Mouse (Mus musculus) spleen, postnatal 36 days (tissue): ENCODE results near the gene Negr1.

ENCODE experiments used
- DNase-seq, 2 experiments: peaks; one replicate each; pipeline ENCODE4 v3.0.0; 2022; ENCODE audit warnings: low spot score in 2 of 2, mixed read lengths in 1 of 2

Negr1 gene

DNA sequence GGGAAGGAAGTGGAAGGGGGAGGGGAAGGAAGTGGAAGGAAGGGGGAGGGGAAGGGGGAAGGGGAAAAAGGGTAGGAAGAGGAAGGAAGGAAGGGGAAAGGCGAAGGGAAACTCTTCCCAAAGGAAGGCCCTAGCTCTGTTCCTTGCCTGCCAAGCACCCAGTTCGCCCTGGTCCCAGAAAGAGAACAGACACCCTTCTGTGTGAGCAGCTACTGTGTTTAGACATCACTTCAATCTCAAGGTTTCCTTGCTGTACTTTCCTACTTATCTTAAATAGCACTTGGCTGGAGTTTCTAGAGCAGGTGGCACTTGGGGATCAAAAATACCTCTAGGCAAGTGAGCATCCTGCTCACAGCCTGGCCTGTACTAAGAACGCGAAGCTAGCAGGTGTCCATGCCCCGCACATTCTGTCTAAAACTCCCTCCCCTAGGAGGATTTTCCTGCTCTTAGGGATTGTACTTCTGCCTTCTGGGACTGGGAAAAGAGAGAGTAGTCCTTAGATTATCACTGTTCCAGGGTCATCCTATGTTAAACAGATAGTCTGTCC lies 128.5 kb downstream of the Negr1 start:
- DNase-seq = no peak

DNA sequence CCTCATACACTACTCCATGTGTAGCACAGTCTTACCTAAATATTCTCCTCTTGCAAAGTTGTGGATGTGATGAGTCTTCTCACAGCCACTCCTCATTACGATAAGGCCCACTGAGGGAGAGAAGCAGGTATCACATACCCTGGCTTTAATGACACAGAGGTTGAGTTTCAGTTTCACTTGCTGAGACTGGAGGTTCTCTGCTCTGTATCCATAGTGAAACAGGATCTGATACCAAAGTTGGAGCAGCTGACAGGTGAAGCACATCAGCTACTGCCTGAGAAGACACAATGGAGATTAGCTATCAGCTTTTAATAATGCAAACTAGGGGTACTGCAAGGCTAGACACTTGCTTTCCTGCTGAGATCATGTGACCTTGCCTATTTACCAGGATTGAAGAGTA lies 137.1 kb downstream of the Negr1 start:
- DNase-seq = no peak

DNA sequence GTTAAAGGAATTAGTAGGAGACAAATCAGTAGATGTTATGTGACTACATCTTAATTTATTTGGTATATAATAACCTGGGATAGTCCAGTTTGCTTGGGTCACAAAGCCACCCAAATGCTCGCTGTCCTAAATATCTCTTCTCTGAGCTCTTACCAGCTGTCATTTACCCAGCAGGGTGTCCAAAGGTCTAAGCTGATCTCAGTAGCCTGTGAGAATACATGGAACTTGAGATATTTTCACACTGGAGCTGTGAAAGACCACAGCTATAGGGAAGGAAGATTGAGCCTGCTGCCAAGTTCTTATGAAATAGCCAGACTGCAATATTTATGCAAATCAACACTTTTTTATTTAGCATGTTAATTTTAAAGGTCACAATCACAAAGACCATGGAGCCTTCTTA lies 141.6 kb downstream of the Negr1 start:
- DNase-seq = no peak

DNA sequence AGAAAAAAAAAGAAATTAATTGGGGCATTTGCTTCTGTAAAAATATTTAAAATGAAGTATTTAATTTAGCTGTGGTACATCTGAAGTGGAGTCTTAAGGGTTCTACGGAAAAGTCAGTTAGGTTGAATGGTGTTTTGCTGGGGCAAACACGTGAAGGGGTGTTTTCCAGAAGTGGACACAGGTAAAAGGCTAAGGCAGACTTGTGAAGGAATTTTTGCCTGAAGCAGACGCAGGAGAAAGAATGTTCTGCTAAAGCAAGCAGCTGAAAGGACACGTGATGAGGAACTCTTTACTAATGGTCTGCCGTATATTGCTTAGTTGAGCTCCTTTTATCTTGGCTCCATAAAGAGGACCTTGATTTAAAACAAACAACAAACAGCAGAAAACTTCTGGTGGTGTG lies 148.6 kb downstream of the Negr1 start:
- DNase-seq = no peak

GRCm38 (mm10) chr3:156710693-156711092 lies 149.1 kb downstream of the Negr1 start:
- no peak for DNase-seq

DNA sequence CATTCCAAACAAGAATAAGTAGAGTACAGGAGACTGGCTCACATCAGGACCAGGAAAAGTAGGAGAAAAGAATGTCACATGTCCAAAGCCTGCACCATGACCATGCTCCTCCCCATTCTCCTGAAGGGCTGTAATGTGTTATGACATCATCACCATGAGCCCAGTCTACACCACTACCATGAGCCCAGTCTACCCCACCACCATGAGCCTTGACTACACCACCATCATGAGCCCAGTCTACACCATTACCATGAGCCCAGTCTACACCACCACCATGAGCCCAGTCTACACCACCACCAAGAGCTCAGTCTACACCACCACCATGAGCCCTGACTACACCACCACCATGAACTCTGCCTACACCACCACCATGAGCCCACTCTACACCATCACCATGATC lies 174.7 kb downstream of the Negr1 start:
- no peak for DNase-seq

DNA sequence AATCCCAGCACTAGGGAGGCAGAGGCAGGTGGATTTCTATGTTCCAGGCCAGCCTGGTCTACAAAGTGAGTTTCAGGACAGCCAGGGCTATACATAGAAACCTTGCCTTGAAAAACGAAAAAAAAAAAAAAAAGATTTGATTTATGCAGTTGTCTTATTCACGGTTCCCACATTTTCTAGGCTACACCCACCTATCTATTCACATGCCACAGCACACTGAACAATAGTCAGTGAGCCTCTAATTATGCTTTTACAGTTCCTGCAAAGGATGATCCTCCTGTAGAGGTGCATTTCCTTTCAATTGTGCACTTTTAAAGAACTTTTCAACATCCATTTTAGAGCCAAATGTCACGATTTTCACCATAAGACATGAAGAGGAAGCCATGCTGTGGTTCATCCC lies 177.9 kb downstream of the Negr1 start:
- no peak for DNase-seq

DNA sequence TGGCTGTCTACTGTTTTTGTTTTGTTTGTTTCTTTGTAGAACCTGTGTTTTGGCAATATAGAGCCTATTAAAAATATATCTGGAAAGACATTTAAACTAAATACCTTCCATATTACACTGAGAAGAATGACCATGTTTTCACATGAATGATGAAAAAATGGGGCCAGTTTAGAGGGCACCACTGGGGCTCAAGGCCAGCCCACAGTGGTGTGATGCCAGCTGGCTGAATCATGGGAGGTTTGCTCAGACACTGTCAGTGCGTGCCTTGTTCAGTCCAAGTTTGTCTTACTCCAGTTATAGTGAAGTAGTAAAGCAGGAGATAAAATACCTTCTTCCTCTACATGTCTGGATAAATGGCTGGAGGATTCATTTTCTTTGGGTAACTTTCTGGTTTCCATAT lies 181.7 kb downstream of the Negr1 start:
- DNase-seq = no peak

DNA sequence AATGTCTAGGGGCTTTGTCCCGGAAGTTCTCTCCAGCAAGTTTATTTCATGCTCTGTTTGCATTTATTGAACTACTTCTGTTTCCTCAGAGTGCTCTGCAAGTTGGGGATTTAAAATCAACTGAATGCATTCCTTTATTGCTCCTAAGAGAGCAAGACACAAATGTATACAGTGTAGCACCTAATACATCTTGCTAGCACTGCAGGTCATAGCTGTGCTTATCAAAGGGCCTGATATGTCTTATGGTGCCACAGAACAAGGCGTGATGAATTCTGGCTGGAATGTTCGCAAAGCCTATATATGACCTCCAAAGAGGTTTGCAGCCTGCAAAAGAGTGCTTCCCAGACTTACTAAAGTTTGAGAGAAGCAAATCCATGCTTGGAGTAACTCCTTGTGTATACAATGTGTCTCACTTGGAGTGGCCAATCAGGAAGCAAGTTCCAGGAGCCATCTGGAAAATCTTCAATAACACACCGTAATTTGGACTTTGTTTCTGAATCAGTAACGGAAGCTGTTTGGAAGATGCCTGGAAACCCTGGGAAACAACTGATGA lies 183.7 kb downstream of the Negr1 start:
- no peak for DNase-seq

DNA sequence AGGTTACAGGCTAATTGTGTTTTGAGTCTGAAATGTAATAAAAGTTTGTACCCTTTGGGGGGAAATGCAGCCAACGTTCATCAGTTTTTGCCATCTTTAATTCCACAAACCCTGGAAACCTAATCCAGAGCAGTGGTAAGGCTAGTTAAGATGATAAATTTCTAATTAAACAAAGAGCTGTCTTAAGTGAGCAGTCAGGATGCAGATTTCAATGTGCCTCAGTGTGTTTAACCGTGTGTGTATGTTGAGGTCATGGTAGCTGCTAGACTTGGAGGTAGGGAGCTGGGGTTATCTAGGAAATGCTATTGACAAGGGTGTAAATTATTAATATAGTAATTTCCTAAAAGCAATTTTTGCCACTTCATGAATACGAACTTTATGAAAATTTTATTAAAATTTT lies 185.9 kb downstream of the Negr1 start:
- DNase-seq = no peak

DNA sequence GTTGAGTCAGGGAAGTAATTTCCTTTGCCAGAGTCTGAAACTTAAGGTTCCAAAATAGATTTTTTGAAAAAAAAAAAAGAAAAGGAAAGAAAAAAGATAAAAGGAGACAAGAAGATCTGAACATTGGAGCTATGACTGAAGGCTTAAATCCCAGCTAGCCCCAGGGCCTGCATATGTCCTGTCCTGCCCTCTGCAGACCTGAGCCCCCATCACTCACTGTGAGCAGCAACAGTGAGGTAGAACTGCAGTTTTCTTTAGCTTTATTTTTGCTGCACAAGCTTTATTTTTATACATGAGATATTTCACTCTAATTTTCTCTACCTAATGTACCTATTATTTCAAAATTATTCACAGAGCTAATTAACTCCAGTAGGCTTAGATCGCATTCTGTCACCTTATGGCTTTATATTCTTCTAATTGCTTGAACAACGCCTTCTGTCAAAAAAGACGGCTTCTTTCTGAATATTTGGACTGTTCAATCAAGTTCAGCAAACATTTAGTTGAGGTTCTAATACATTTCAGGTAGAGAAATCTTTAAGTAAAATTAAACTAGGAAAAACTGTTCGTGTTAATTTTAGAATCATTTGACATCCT lies 192.3 kb downstream of the Negr1 start:
- DNase-seq = no peak

DNA sequence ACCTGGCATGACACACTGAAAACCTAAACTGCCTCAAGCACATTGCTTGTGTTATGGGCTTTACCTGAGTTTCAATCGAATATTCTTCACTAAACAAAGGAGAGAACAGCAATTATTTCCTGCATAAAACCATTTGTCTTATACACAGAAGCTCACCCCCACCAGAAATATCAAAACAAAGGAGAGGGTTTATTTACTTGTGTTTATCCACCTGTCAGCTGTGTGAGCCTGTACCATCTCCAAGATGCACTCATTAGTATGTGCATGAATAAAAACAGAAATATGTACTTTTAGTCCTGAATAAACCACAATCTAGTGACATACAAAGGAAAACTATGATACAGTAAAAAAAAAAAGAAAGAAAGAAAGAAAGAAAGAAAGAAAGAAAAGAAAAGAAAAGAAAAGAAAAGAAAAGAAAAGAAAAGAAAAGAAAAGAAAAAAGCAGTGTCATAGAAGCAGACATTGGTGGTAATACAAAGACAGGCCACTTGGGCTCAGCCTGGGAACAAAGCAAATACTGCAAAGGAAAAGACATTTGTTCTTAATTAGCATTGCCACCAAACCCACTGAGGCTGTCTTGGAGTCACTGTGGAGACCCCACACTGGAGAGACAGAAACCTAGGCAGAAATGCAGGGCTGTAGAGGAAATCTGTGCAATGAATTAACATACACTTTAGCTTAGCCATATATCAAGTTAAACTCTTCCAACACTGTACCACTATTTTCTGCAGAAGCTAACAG lies 193.4 kb downstream of the Negr1 start:
- no peak for DNase-seq

- no peak for DNase-seq
Measured at GRCm38 (mm10) chr3:156765015-156765414, 203.4 kb downstream of the Negr1 start.

DNA sequence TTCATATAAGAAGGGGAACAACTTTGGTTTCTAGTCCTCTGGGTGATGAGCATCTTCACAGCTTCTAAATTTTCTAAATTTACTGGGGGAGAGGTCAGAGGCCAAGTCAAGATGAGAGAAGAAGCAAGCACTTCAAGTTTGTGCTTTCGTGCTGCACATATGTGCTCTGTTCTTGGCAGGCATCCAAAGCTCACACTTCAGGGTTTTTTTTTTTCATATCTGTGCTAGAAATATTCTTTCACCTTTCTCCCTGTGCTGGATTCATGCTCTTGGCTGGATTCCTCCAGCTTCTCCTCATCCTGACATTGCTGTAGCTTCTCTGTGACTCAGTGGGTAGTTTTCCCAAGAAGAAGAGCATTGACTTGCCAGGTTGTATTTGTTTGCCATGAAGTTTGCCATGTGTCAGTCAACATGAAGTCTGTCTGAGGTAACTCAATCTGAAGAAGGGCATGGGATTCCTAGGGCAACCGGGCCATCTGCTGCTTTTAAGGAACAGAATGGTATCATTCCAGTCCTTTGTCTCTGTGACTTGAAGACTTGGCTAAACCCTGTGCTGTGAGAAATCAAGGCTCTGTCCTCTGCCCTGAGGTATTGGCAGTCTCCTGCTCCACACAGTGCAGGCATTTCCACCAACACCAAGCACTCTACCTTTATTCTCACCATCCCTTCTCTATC lies 204.7 kb downstream of the Negr1 start:
- DNase-seq = no peak

GRCm38 (mm10) chr3:156771626-156772025 lies 210.0 kb downstream of the Negr1 start:
- DNase-seq = no peak

- DNase-seq = no peak
Measured at GRCm38 (mm10) chr3:156772057-156772456, 210.5 kb downstream of the Negr1 start.

DNA sequence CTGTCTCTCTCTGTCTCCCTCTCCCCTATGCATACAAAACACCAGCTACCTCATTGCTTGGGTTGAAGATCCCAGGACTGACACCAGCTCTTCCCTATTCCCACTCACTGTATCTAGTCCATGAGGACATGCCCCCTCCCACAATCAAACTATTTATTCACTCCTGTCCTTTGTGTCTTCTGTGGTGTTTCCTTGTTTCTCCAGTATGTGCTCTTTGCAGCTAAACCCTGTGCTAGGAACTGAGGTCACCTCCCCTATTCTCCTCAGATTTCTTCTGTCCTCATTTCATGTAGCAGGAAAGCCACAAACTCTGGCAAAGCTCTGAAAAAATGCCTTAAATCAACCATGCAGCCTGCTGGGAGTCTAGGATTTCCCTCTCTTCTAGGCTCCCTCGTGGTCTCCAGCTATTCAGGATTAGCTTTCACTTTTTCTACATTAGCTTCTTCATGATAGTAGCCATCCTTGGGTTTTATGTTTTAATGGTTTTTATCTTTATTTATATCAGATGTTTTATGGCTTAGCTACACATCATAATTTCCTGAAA lies 222.8 kb downstream of the Negr1 start:
- DNase-seq = no peak

GRCm38 (mm10) chr3:156786355-156786754 lies 224.8 kb downstream of the Negr1 start:
- no peak for DNase-seq

DNA sequence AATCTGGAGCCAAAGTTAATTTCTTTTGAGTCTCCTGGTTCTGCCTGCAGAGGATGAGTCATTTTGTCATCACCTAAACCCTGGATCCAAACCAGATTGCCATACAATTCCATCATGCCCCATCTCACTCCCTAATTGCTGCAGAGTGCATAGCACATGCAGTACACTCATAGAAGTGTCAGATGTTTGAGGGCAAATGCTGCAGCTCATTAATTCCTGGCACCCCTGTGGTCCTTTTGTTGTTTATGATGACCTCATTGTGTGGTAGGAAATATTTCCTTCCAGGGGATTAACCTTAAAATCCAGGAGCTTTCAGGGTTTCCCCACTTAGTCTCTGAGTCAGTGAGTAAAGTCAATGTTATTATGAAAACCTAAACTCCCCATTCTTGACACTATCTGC lies 229.6 kb downstream of the Negr1 start:
- DNase-seq = no peak

DNA sequence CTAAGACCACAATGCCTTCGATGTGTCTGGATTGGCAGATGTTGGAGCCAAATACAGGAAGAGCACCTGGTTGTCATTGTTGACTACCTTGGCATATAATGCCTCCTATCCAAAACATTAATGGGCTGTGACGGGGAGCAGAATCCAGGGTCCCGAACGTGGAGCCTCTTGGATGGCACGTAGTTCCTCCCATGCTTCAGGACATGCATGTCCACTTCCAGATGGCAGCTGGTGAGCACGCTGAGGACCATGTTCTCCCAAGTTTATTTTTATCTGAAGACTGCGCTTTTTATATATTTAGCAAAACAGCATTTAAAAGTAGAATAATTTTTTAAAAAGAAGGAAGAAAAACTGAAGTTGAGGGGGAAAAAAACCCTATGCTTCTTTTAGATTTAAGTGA lies 231.1 kb downstream of the Negr1 start:
- no peak for DNase-seq

DNA sequence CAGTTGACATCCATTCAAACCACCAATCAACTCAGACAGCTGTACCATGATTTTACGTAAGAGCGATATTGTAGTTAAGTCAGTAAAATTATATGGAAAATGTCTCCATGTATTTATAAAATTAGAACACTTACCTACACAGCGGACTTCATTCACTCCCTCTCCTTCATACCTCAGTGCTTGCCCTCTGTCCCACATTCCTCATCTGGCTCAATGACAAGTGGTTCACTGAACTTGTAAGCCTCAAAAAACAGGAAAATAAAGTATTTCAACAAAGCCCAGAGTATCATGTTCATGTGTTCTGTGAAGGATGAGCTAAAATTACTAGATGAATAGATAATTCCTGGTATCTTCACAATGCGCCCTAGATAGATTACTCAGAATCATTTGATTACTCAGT lies 232.5 kb downstream of the Negr1 start:
- DNase-seq = no peak

DNA sequence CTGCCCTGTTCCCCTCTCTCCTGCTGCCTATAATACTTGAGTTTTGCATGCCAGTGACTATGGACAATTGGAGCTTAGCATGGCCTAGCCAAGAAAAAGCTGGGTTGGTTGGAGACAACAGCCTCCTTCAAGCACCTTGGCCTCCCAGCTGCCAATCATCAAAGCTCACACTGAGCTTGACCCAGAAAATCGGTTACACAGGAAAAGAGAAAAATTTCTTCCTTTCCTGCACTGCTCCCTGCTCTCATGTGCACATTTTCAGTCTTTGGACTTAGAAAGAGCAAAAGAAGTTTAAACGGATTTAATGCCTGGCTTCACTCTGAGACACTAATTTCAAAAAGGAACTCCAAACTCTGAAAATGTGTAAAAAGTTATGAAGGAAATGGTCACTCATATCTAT lies 233.0 kb downstream of the Negr1 start:
- no peak for DNase-seq
